Mouse (Mus musculus) T-cell, adult 2 months (primary cell): ENCODE measurements around the gene Palm3.
A peak's percentile ranks its signal among the peaks of the same experiment; 100 is the strongest.

Experiments used
- DNase-seq: peaks from one replicate; pipeline ENCODE4 v3.0.0; 2022; ENCODE audit warnings: low spot score

Palm3 gene

GRCm38 (mm10) chr8:84023631-84024030 lies 2.4 kb downstream of the Palm3 start:
- DNase-seq = no peak

GRCm38 (mm10) chr8:84024171-84024570 lies 2.9 kb downstream of the Palm3 start:
- peak; percentile 63 for DNase-seq

- peak; percentile 41 for DNase-seq
Measured at GRCm38 (mm10) chr8:84025863-84026262, 4.6 kb downstream of the Palm3 start.

GRCm38 (mm10) chr8:84027449-84027848 lies 6.2 kb downstream of the Palm3 start:
- DNase-seq = no peak

- DNase-seq = no peak
Measured at GRCm38 (mm10) chr8:84029272-84029671, 8.0 kb downstream of the Palm3 start.

GRCm38 (mm10) chr8:84032777-84033176 lies 11.5 kb downstream of the Palm3 start:
- no peak for DNase-seq

GRCm38 (mm10) chr8:84038015-84038414 lies 16.7 kb downstream of the Palm3 start:
- no peak for DNase-seq

GRCm38 (mm10) chr8:84039050-84039449 lies 17.8 kb downstream of the Palm3 start:
- DNase-seq = peak; percentile 74

- DNase-seq = peak; percentile 88
Measured at GRCm38 (mm10) chr8:84042066-84042947, 21.0 kb downstream of the Palm3 start, which contains the start of gene Il27ra. Il27ra (minus strand) TSS chr8:84042589.

GRCm38 (mm10) chr8:84042948-84043342 lies 21.7 kb downstream of the Palm3 start:
- no peak for DNase-seq

GRCm38 (mm10) chr8:84044103-84044502 lies 22.8 kb downstream of the Palm3 start:
- no peak for DNase-seq

GRCm38 (mm10) chr8:84044900-84045299 lies 23.6 kb downstream of the Palm3 start, which contains the start of gene Rln3:
Rln3 (minus strand) TSS chr8:84045000.
- DNase-seq = no peak

- DNase-seq = no peak
Measured at GRCm38 (mm10) chr8:84046505-84046904, 25.2 kb downstream of the Palm3 start.

GRCm38 (mm10) chr8:84048171-84048570 lies 26.9 kb downstream of the Palm3 start:
- DNase-seq = no peak

GRCm38 (mm10) chr8:84052746-84053145 lies 31.5 kb downstream of the Palm3 start:
- no peak for DNase-seq

GRCm38 (mm10) chr8:84053229-84053628 lies 32.0 kb downstream of the Palm3 start:
- DNase-seq = no peak

- no peak for DNase-seq
Measured at GRCm38 (mm10) chr8:84057827-84058226, 36.6 kb downstream of the Palm3 start.

- no peak for DNase-seq
Measured at GRCm38 (mm10) chr8:84059226-84059625, 38.0 kb downstream of the Palm3 start.

GRCm38 (mm10) chr8:84060245-84060644 lies 39.0 kb downstream of the Palm3 start:
- no peak for DNase-seq

GRCm38 (mm10) chr8:84063861-84064610 lies 42.8 kb downstream of the Palm3 start:
- peak; percentile 78 for DNase-seq

GRCm38 (mm10) chr8:84065037-84065436 lies 43.8 kb downstream of the Palm3 start, which contains the start of gene Gm10643:
Gm10643 (minus strand) TSS chr8:84065137.
- no peak for DNase-seq

GRCm38 (mm10) chr8:84065457-84066072 lies 44.3 kb downstream of the Palm3 start:
- no peak for DNase-seq
